In the genomic region with DNA sequence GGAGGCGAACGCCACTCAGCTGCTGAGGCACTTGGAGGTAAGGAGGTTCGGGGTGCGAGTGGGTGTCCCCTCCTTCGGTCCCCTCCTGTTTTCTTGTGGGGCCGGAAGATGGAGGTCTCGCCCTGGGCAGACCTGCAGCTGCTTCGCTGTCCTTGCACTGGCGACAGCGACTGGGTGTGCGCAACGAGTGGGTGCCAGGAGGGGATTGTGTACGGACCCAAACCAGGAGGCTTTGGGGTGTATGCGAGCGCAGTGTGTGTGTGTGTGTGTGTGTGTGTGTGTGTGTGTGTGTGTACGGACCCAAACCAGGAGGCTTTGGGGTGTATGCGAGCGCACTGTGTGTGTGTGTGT, we compare ENCODE assay signal across 8 mouse cellular contexts. TPM values are rescaled to one million over a fixed set of nuclear protein-coding genes. Genes with fewer than 3 reads are reported as not detected.
DNase-seq lines count a peak whose midpoint lies in the region; ATAC-seq lines count a peak whose summit lies in the region.

No protein-coding gene starts in this region.

- no peak for DNase-seq in kidney, adult 8-10 months
- DNase-seq in embryonic facial prominence, embryonic 11.5 days (ENCODE audit: low spot score), result no peak
- no peak for DNase-seq in left cerebral cortex, postnatal 25 days (ENCODE audit: low spot score in 2 of 2)
- no peak for DNase-seq in cerebellum, adult 18-20 months
- DNase-seq in left cerebral cortex, postnatal 36 days (ENCODE audit: low spot score in 2 of 2), result no peak

- under 1% methylated on average over 18 of the region's 18 CpGs for WGBS in kidney, embryonic 15.5 days
- WGBS in embryonic facial prominence, embryonic 11.5 days, result 0% methylated on average over 18 of the region's 18 CpGs
- 0% methylated on average over 18 of the region's 18 CpGs for WGBS in intestine, embryonic 16.5 days

- H3K27me3 ChIP-seq in kidney, embryonic 15.5 days, result no peaks in the 10 kb centered on the region
- H3K27me3 ChIP-seq in embryonic facial prominence, embryonic 11.5 days (ENCODE audit: control insufficient read depth, insufficient read depth, low read length), result no peaks in the 10 kb centered on the region
- H3K27me3 ChIP-seq in intestine, embryonic 16.5 days (replicated peaks; ENCODE audit: control insufficient read depth, insufficient read depth, low read length), result no peaks in the 10 kb centered on the region

- intact Hi-C loops in left cerebral cortex, postnatal 25 days (cut with DNase I), result no loop called here
- intact Hi-C loops in left cerebral cortex, postnatal 36 days (cut with DNase I), result no loop called here

- no peak for ATAC-seq in kidney, embryonic 15.5 days (replicated peaks; ENCODE audit: low FRiP score)
- no peak; the same call in 1 of the 2 replicates for ATAC-seq in embryonic facial prominence, embryonic 11.5 days (replicated peaks; ENCODE audit: insufficient number of reproducible peaks, low FRiP score, low TSS enrichment, low read depth)
- ATAC-seq in intestine, embryonic 16.5 days, result peak; percentile 60
- ATAC-seq in monocyte, adult 5-6 weeks (replicated peaks; ENCODE audit: insufficient number of reproducible peaks, low FRiP score, low TSS enrichment, poor library complexity, severe bottlenecking), result peak; percentile 40; the same call in 1 of the 2 replicates

- no peaks in the 10 kb centered on the region for H3K9me3 ChIP-seq in kidney, embryonic 15.5 days (replicated peaks)
- H3K9me3 ChIP-seq in embryonic facial prominence, embryonic 11.5 days (replicated peaks; ENCODE audit: control insufficient read depth, low read length), result no peaks in the 10 kb centered on the region
- no peaks in the 10 kb centered on the region for H3K9me3 ChIP-seq in intestine, embryonic 16.5 days (ENCODE audit: control insufficient read depth, low read length)

- H3K4me1 ChIP-seq in kidney, embryonic 15.5 days, result peaks cover 19% of the 10 kb centered on the region
- no peaks in the 10 kb centered on the region for H3K4me1 ChIP-seq in embryonic facial prominence, embryonic 11.5 days (ENCODE audit: control insufficient read depth, insufficient read depth, low read length)
- H3K4me1 ChIP-seq in intestine, embryonic 16.5 days (ENCODE audit: control insufficient read depth, insufficient read depth, low read length), result peaks cover 2% of the 10 kb centered on the region; the same call in 1 of the 2 replicates

- peak overlapping the region; percentile 75 for H3K4me2 ChIP-seq in kidney, embryonic 15.5 days
- peak overlapping the region; percentile 59 for H3K4me2 ChIP-seq in embryonic facial prominence, embryonic 11.5 days (ENCODE audit: low read depth, low read length)
- peak overlapping the region; percentile 41 for H3K4me2 ChIP-seq in intestine, embryonic 16.5 days (ENCODE audit: low read depth, low read length)

- peaks cover 14% of the 10 kb centered on the region for H3K36me3 ChIP-seq in kidney, embryonic 15.5 days
- H3K36me3 ChIP-seq in embryonic facial prominence, embryonic 11.5 days (replicated peaks; ENCODE audit: control insufficient read depth, insufficient read depth, low read depth, low read length), result no peaks in the 10 kb centered on the region
- H3K36me3 ChIP-seq in intestine, embryonic 16.5 days (ENCODE audit: control insufficient read depth, insufficient read depth, low read length), result no peaks in the 10 kb centered on the region

- H3K9ac ChIP-seq in kidney, embryonic 15.5 days, result peak overlapping the region; percentile 69
- peak overlapping the region; percentile 99 for H3K9ac ChIP-seq in embryonic facial prominence, embryonic 11.5 days (replicated peaks; ENCODE audit: low read length)
- peak overlapping the region; percentile 99 for H3K9ac ChIP-seq in intestine, embryonic 16.5 days (ENCODE audit: low read depth, low read length)

- H3K4me3 ChIP-seq in kidney, embryonic 15.5 days (replicated peaks), result peak overlapping the region; percentile 79
- H3K4me3 ChIP-seq in embryonic facial prominence, embryonic 11.5 days (ENCODE audit: low read depth, low read length), result peak overlapping the region; percentile 83
- peak overlapping the region; percentile 77 for H3K4me3 ChIP-seq in intestine, embryonic 16.5 days (ENCODE audit: low read length)

- H3K27ac ChIP-seq in kidney, embryonic 15.5 days, result peak overlapping the region; percentile 64
- no peak overlapping the region for H3K27ac ChIP-seq in embryonic facial prominence, embryonic 11.5 days (replicated peaks; ENCODE audit: low read depth, low read length)
- H3K27ac ChIP-seq in intestine, embryonic 16.5 days (ENCODE audit: low read length), result no peak overlapping the region

RNA-seq across cellular contexts. Expression of a gene that starts 0.3 kb away (rescaled TPM):
- 25.2 and 29.0 TPM in 2 replicates for polyA plus RNA-seq in kidney, embryonic 15.5 days (2015; fragmentation: Nextera tagmentation; extraction: Ambion mirVana)
- 53.4 and 65.8 TPM in 2 replicates for polyA plus RNA-seq in embryonic facial prominence, embryonic 11.5 days (2014; fragmentation: Nextera tagmentation; extraction: Ambion mirVana)
- polyA plus RNA-seq in intestine, embryonic 16.5 days (2015; fragmentation: Nextera tagmentation; extraction: Ambion mirVana), result 18.1 and 18.3 TPM in 2 replicates
- total RNA-seq in monocyte, adult 5-6 weeks (2017), result 7.2 to 12.8 TPM (median 8.2 TPM) in 3 replicates
- 1 to 10 TPM; 2.2 to 2.8 TPM for total RNA-seq in left cerebral cortex, postnatal 25 days (2021)
- total RNA-seq in left cerebral cortex, postnatal 36 days (2021), result 1 to 10 TPM; 2.4 TPM

RNA-seq across cellular contexts. Expression of a gene that starts 0.4 kb away (rescaled TPM):
- polyA plus RNA-seq in kidney, embryonic 15.5 days (2015; fragmentation: Nextera tagmentation; extraction: Ambion mirVana), result 30.9 and 31.5 TPM in 2 replicates
- polyA plus RNA-seq in embryonic facial prominence, embryonic 11.5 days (2014; fragmentation: Nextera tagmentation; extraction: Ambion mirVana), result 50.5 and 61.0 TPM in 2 replicates
- polyA plus RNA-seq in intestine, embryonic 16.5 days (2015; fragmentation: Nextera tagmentation; extraction: Ambion mirVana), result 13.2 TPM in 2 replicates
- 8.8 to 18.0 TPM (median 15.0 TPM) in 3 replicates for total RNA-seq in monocyte, adult 5-6 weeks (2017)
- 10 to 100 TPM; 79.8 to 82.3 TPM for total RNA-seq in left cerebral cortex, postnatal 25 days (2021)
- 10 to 100 TPM; 69.9 to 81.4 TPM for total RNA-seq in left cerebral cortex, postnatal 36 days (2021)

Comparison
In these comparisons a context has a peak if more than half of its experiments do, and no peak if none do; other contexts are left out.
1. ATAC-seq: peak in intestine, embryonic 16.5 days (single experiment) and monocyte, adult 5-6 weeks (single experiment); none in kidney, embryonic 15.5 days (single experiment) and embryonic facial prominence, embryonic 11.5 days (single experiment).
2. Peak in every context shown above with its lines, with median percentiles within 50 percentile points of each other: H3K4me2 ChIP-seq, H3K4me3 ChIP-seq and H3K9ac ChIP-seq.